Mouse (Mus musculus): ENCODE measurements around the gene L1cam.

The L1cam gene

GRCm38 (mm10) chrX:73877014-73877413, 18.9 kb downstream of the L1cam start:
- no peak for DNase-seq (ENCODE audit: low spot score)

GRCm38 (mm10) chrX:73875881-73876280, 20.0 kb downstream of the L1cam start:
- DNase-seq (ENCODE audit: low spot score) = no peak

GRCm38 (mm10) chrX:73871956-73872355, 23.9 kb downstream of the L1cam start:
- no peak for DNase-seq (ENCODE audit: low spot score)

- no peak for DNase-seq (ENCODE audit: low spot score)
Measured at GRCm38 (mm10) chrX:73871474-73871873, 24.4 kb downstream of the L1cam start.

GRCm38 (mm10) chrX:73869334-73869733, 26.6 kb downstream of the L1cam start:
- no peak for DNase-seq (ENCODE audit: low spot score)

GRCm38 (mm10) chrX:73867852-73868251, 28.1 kb downstream of the L1cam start:
- no peak for DNase-seq (ENCODE audit: low spot score)

GRCm38 (mm10) chrX:73867256-73867655, 28.6 kb downstream of the L1cam start:
- no peak for DNase-seq (ENCODE audit: low spot score)

GRCm38 (mm10) chrX:73864692-73865091, 31.2 kb downstream of the L1cam start:
- no peak for DNase-seq (ENCODE audit: low spot score)

- DNase-seq (ENCODE audit: low spot score) = no peak
Measured at GRCm38 (mm10) chrX:73855087-73855408, 40.9 kb downstream of the L1cam start.

- DNase-seq (ENCODE audit: low spot score) = no peak
Measured at GRCm38 (mm10) chrX:73854326-73855086, 41.4 kb downstream of the L1cam start.

- DNase-seq (ENCODE audit: low spot score) = no peak
Measured at GRCm38 (mm10) chrX:73836691-73837090, 59.2 kb downstream of the L1cam start.

- no peak for DNase-seq (ENCODE audit: low spot score)
Measured at GRCm38 (mm10) chrX:73835731-73836130, 60.2 kb downstream of the L1cam start.

GRCm38 (mm10) chrX:73824185-73825151, 71.4 kb downstream of the L1cam start, which contains the start of gene Pdzd4:
Gene Pdzd4, minus strand, starts transcription at chrX:73824969.
- DNase-seq (ENCODE audit: low spot score) = peak; percentile 8

- no peak for DNase-seq (ENCODE audit: low spot score)
Measured at GRCm38 (mm10) chrX:73823747-73824146, 72.2 kb downstream of the L1cam start.

- DNase-seq (ENCODE audit: low spot score) = no peak
Measured at GRCm38 (mm10) chrX:73816596-73817314, 79.2 kb downstream of the L1cam start.

- DNase-seq (ENCODE audit: low spot score) = no peak
Measured at GRCm38 (mm10) chrX:73815072-73815471, 80.8 kb downstream of the L1cam start.

- no peak for DNase-seq (ENCODE audit: low spot score)
Measured at GRCm38 (mm10) chrX:73805814-73806213, 90.1 kb downstream of the L1cam start.
